Mouse (Mus musculus) spleen, postnatal 4 days (tissue): ENCODE data around the gene Pts.

ENCODE experiments used
- DNase-seq, 2 experiments: peaks; one replicate each; pipeline ENCODE4 v3.0.0; 2022; ENCODE audit warnings: low spot score in 2 of 2

The Pts gene

DNA sequence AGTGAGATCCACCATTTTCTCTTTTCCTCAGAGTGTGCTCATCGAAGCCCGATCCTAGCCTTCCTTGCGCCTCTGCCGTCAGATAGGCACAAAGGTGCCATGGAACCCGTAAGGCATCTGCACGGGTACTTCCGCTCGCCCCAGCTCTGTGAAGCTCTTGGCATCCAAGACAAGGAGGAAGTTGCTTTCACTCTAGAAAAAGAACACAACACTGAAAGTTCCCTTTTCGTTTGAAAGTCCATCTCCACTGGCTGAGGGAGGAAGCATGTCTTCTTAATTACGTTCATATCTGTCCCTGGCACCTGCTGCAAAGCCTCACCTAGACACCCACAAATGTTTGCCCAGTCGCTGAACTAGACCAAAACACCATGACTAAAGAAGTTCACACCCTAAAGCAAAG is 4.8 kb upstream of the Pts start:
- DNase-seq, result peak; percentile 38 to 74

DNA sequence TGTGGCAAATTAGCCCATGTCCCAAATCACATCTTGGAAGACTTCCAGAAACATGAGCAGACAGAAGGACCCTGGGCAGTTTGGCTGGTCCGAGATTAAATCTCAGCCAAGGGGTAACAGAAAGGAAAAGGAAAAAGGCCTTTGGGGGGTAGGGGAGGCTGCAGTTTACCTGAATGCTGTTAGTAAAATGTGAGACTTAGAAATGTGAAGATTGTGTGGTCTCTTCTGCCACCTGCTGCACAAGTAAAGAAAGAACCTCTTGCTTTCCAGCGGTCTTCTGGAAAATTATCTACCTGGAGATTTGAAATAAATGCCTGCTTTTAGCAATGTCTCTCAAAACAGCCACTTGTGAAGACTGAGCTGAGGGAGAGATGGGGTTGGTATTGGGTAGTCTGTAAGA is 2.4 kb upstream of the Pts start:
- no peak for DNase-seq

- no peak for DNase-seq
Measured at GRCm38 (mm10) chr9:50527860-50528259, 664 bp downstream of the Pts start.

DNA sequence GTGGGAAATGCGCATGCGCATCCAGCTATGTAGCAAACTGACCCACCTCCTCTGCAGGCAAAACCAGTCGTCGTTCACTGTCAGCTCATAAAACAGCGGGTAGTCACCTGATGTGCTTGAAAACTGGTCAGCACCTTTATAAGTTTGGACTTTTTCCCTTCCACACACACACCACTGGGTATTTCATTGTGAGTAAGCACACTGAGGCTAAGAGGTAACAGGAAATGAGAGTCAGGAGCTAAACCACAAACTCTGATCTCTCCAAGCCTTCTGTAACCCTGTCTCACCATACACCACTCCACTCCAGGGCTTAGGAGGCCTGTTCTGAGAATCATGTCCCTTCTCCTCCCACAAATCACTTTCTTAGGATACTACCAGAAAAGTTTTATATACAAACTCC is 2.9 kb downstream of the Pts start:
- DNase-seq, result no peak

GRCm38 (mm10) chr9:50524936-50525335 is 3.6 kb downstream of the Pts start:
- DNase-seq, result no peak

GRCm38 (mm10) chr9:50522574-50522973 is 6.0 kb downstream of the Pts start:
- no peak for DNase-seq

GRCm38 (mm10) chr9:50521562-50521961 is 7.0 kb downstream of the Pts start:
- no peak for DNase-seq

DNA sequence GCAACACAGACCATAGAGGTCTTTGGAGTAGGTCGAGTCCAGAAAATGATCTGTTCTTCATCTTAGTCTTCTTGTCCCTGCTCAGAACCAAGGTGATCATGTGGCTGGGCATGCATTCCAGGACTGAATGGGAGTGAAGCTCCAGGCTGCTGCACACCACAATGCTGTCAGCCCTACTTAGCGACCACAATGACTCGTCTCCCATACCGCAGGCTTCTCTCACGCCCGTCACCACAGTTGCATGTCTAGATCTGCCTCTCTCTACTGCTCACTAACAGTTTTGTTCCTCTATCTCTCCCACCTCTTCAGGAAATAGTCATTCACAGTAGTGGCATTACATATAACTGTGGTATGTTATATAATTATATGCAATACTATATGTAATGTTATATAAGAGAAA is 7.8 kb downstream of the Pts start:
- DNase-seq, result no peak

DNA sequence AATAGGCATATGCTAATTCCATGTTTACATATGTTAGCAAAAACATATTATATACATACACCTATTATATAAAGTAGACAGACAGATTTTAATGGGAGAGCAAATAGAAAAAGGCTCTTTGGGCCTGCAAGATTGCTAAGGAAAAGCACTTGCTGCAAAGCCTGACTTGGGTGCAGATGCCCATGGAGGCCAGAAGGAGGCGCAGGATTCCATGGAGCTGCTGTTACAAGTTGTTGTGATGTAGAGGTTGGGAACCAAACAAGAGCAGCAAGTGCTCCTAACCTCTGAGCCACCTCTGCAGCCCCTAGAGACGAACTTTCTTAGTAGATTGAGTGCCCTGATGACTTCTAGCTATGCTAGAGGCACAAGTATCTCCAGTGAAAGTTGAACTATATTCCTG is 9.7 kb downstream of the Pts start:
- no peak for DNase-seq

GRCm38 (mm10) chr9:50515462-50515861 is 13.1 kb downstream of the Pts start:
- no peak for DNase-seq

DNA sequence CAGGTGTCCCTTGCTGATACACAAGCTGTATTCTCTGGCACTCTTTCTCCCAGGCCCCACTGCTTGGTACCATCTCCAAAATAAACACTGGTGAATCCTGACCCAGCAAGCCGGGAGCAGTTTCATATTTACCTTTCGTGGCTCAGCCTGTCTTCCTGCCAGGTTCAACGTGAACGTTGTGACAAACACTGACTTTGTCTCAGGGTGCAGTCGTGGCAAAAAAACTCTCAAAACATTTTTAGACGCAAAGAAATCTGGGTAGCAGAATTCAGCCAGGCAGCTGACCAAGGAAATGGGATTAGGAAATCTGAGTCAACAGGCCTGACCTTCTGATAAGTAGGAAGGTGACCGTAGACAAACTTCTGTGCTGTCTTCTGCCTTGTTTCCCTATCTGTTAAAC is 21.0 kb downstream of the Pts start:
- no peak for DNase-seq

DNA sequence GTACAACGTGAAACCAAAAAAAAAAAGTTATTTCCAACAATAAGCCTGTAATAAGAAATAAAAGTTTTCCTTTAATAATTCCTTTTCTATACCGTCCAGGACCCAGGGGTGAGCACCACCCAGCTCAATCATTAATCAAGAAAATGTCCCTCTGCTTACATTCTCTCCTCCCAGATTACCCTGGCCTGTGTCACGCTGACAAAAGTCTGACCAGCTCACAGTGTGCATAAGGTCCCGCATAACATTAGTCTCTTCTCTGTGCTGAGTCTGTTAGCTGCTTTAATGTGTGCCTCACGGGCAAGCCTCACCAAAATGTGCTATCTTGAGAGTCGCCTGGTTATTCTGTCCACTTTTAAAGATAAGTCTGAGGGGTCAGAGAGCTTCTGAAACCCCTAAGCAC is 23.1 kb downstream of the Pts start:
- no peak for DNase-seq

DNA sequence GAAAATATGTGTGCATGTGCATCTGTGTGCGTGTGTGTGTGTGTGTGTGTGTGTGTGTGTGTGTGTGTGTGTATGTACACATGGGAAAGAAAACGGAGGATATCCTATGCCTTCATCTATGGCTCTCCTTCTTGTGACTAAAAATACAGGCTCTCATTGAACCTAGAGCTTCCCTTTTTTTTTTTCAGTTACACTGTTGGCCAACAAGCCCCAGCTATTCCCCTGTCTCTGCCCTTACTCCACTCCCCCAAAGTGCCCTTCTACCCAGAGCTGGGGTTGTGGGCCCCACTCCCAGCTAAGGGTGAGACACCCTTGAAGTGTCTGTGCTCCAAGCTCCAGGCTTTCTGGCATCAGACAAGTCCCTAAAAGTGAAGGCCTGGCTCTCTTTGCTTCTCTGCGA is 25.6 kb downstream of the Pts start:
- no peak for DNase-seq

GRCm38 (mm10) chr9:50500974-50501501 is 27.5 kb downstream of the Pts start:
- no peak for DNase-seq

- DNase-seq, result no peak
Measured at GRCm38 (mm10) chr9:50500467-50500973, 28.0 kb downstream of the Pts start.

DNA sequence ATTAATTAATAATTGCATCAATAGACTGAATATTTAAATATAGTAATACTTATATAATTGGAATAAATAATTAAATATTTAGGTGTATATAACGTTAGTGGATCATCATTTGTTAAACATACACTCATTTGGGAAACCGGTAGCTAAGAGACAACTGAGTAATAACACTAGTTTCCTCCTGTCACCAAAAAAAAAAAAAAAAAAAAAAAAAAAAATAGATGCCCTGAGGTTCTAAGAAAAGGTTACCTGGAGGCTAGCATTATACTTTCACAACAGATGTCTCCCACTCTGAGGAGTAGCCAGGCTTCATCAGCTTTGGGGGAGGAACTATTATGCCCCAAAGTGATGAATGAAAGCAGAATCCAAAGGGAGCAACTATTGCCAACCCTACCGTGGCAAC is 28.7 kb downstream of the Pts start:
- no peak for DNase-seq

- no peak for DNase-seq
Measured at GRCm38 (mm10) chr9:50498815-50499214, 29.7 kb downstream of the Pts start.

- no peak for DNase-seq
Measured at GRCm38 (mm10) chr9:50497536-50497935, 31.0 kb downstream of the Pts start.

DNA sequence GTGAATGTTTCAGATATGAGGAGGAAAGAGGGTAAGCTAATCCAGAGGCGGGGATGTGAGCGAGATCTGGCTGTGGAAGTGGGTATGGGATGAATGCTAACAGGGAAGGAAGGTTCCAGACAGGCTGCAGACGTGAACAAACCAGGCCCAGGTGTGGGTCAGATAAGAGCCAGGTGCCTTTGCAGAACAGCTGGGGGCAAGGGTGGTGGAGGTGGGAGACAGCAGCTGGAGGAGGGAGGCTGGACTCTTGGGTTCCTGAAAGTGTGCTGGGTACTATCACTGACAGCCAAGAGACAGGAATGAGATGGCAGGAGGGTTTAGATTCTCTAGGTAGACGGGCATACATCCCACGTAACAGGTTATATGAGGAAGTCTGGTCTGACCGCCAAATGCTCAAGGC is 31.4 kb downstream of the Pts start:
- no peak for DNase-seq

GRCm38 (mm10) chr9:50496546-50496945 is 32.0 kb downstream of the Pts start:
- no peak for DNase-seq

- DNase-seq, result no peak
Measured at GRCm38 (mm10) chr9:50496151-50496505, 32.4 kb downstream of the Pts start.

DNA sequence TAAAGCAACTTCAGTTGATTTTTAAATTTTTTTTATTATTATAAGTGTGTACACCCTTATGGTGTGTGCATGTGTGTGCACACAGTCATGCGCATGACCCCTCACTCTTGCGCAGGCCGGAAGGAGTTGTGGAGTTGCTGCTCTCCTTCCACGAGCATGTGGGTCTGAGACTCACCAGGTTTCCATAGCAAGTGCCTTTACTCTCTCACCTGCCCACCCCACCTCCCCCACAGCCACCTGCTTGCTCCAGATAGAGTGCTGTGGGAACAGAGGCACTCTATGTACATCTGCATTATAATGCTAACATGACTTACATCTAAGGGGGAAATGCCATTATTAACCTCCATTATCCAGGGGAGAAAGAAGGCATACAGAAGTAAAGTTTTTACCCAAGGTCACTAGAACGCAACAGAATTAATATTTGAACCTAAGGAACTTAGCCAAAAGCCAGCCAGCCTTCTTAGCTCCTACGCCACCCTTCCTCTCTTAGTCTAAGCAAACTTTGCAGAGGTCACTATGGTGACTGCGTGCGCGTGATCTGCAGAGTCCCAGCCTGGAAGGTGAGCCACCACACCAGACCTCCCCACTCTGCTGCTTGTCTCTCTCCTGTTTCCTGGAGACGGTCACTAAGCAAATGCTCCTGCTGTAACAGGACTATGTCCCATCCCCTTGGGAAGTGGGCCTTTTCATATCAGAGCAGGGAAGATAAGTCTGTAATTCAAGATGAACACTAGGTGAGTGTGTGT is 32.9 kb downstream of the Pts start:
- DNase-seq, result no peak

DNA sequence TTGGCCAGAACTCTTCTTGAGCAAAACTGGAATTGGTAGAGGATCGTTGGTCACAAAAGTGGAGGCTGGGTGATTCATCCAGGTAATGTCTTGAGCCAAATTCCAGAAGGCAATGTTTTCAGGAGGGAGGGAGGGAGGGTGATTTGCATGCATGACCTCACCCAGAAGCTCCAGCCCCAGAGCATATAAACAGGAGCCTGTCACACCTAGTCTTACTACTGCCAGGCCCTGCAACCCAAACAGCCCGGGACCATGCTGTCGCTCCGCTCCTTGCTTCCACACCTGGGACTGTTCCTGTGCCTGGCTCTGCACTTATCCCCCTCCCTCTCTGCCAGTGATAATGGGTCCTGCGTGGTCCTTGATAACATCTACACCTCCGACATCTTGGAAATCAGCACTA is 34.2 kb downstream of the Pts start, which contains the start of gene Plet1:
Gene Plet1, plus strand, starts transcription at position 215 of the 400 bp plus-strand sequence.
- no peak for DNase-seq

GRCm38 (mm10) chr9:50493777-50494176 is 34.7 kb downstream of the Pts start:
- no peak for DNase-seq
